Mouse (Mus musculus): Measurements from ENCODE around the gene Cd3eap.

DNA sequence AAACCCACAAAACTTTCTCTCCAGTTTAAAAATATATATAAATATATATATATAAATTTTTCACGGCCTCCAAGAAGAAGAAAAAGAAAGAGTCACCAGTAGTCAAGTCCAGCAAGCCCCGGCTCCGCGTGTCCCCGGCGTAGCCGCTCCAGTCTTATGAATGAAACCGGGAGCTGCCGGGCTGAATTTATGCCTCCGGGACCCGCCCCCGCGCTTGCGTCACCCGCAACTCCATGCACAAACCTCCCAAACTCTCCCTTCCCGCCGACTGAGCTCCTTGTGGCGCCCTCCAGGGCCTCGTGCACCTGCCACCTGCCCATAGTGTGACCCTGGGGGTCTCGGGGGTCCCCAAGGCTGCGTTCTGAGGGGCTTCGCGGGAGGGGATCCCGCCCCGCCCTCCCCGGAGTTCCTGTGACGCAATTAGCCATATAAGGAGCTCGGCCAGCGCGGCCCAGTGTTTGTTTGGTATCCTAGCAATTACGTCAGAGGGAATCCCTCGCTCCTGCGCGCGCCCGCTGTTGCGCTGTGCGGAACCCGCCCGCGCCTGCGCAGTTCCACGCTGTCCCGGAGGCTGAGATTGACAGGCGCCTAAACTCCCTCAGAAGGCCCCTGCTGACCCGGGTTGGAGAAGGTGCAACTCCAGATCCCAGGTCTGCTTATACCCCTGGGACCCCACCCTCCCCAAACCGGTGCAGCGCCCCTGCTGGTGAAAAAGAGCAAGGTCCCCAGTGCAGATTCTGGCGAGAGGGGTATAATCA, 49.2 kb downstream of the Cd3eap start, which contains the start of gene Fosb:
- TF ChIP-seq CTCF (conservative IDR thresholded peaks at IDR 0.05 in 1 of 2, IDR thresholded peaks at IDR 0.05 in 1 of 2; ENCODE audit: low read depth in 2 of 2, low read length in 2 of 2): peak in 1 of 2 experiments; percentile 39; a peak in 1 of 4 replicates
- TF ChIP-seq HCFC1 (IDR thresholded peaks at IDR 0.05; ENCODE audit: low read depth, low read length): peak; percentile 61
- no peak for TF ChIP-seq UBTF (IDR thresholded peaks at IDR 0.05; ENCODE audit: low read depth, low read length)
- peak; percentile 47; the same call in 1 of the 2 replicates for TF ChIP-seq MAZ (IDR thresholded peaks at IDR 0.05; ENCODE audit: low read depth, low read length)
- TF ChIP-seq POLR2A (IDR thresholded peaks at IDR 0.05; ENCODE audit: low read depth, low read length): peak; percentile 53; the same call in 1 of the 2 replicates
